21 mouse cellular contexts compared by ENCODE assay signal in genomic region chr12:103117517-103118193, GRCm38 (mm10).
DNase-seq lines count a peak whose midpoint lies in the region; ATAC-seq and TF ChIP-seq lines count a peak whose summit lies in the region.
"Had no signal": no experiment of that assay in that cellular context is flagged by ENCODE, and none has a peak within 500 bp of the region (broad histone marks: within the 10 kb centered on the region; RNA-seq: fewer than 3 reads in every experiment).

No protein-coding gene starts in this region.

- no peaks in the 10 kb centered on the region for H3K4me1 ChIP-seq in lung, embryonic 14.5 days (ENCODE audit: insufficient read depth)
- H3K4me1 ChIP-seq: embryonic facial prominence, embryonic 10.5 days; heart, embryonic 15.5 days; limb, embryonic 15.5 days; liver, embryonic 15.5 days; megakaryocyte, embryonic 14.5 days; stomach, embryonic 15.5 days had no signal

- TF ChIP-seq CTCF in lung, embryonic 14.5 days (IDR thresholded peaks at IDR 0.05; ENCODE audit: low read depth) = no peak

- ATAC-seq in lung, embryonic 14.5 days (ENCODE audit: insufficient read depth) = peak; percentile 85
- ATAC-seq: forebrain, embryonic 13.5 days; midbrain, embryonic 16.5 days had no signal

- no peaks in the 10 kb centered on the region for H3K27me3 ChIP-seq in lung, embryonic 14.5 days (ENCODE audit: insufficient read depth, low read length)
- H3K27me3 ChIP-seq: forebrain, embryonic 13.5 days; heart, embryonic 15.5 days; limb, embryonic 15.5 days; liver, embryonic 15.5 days; megakaryocyte, embryonic 14.5 days; neural tube, embryonic 15.5 days; stomach, embryonic 15.5 days had no signal

- H3K27ac ChIP-seq in lung, embryonic 14.5 days (ENCODE audit: low read depth) = no peak overlapping the region
- H3K27ac ChIP-seq: embryonic facial prominence, embryonic 10.5 days; forebrain, embryonic 13.5 days; heart, embryonic 15.5 days; limb, embryonic 15.5 days; liver, embryonic 15.5 days; neural tube, embryonic 15.5 days; stomach, embryonic 15.5 days had no signal

- peak; percentile 27 for DNase-seq in kidney, adult 11 months
- no peak for DNase-seq in kidney, postnatal 25 days
- DNase-seq in lung, embryonic 14.5 days = peak; percentile 70
- DNase-seq in lung, adult 18-20 months = no peak
- peak; percentile 14 to 27 for DNase-seq in kidney, postnatal 4 days
- peak; percentile 9 for DNase-seq in lung, postnatal 36 days
- no peak for DNase-seq in Muller cell, postnatal 12 days (ENCODE audit: inconsistent ontology term)
- DNase-seq: B cell, adult 2 months; cerebellum, adult 9-10 months; gastrocnemius, postnatal 14 days; heart, adult 18-20 months; thymus, adult 2 months had no signal

- no peak overlapping the region for H3K4me2 ChIP-seq in lung, embryonic 14.5 days
- H3K4me2 ChIP-seq: forebrain, embryonic 13.5 days; heart, embryonic 15.5 days; limb, embryonic 15.5 days; liver, embryonic 15.5 days; neural tube, embryonic 15.5 days; stomach, embryonic 15.5 days had no signal

- no peaks in the 10 kb centered on the region for H3K9me3 ChIP-seq in lung, embryonic 14.5 days (ENCODE audit: low read depth, low read length)
- H3K9me3 ChIP-seq: embryonic facial prominence, embryonic 10.5 days; forebrain, embryonic 13.5 days; heart, embryonic 15.5 days; limb, embryonic 15.5 days; liver, embryonic 15.5 days; megakaryocyte, embryonic 14.5 days; neural tube, embryonic 15.5 days; stomach, embryonic 15.5 days had no signal

- no peaks in the 10 kb centered on the region for H3K36me3 ChIP-seq in lung, embryonic 14.5 days (ENCODE audit: insufficient read depth)
- H3K36me3 ChIP-seq: embryonic facial prominence, embryonic 10.5 days; heart, embryonic 15.5 days; limb, embryonic 15.5 days; liver, embryonic 15.5 days; stomach, embryonic 15.5 days had no signal

- H3K9ac ChIP-seq in lung, embryonic 14.5 days = no peak overlapping the region
- H3K9ac ChIP-seq: forebrain, embryonic 13.5 days; heart, embryonic 15.5 days; limb, embryonic 15.5 days; liver, embryonic 15.5 days; neural tube, embryonic 15.5 days; stomach, embryonic 15.5 days had no signal

- WGBS in lung, embryonic 14.5 days = 49% methylated on average over 10 of the region's 10 CpGs

- H3K4me3 ChIP-seq in lung, embryonic 14.5 days (ENCODE audit: low read depth, low read length) = no peak overlapping the region
- H3K4me3 ChIP-seq: embryonic facial prominence, embryonic 10.5 days; forebrain, embryonic 13.5 days; heart, embryonic 15.5 days; limb, embryonic 15.5 days; liver, embryonic 15.5 days; megakaryocyte, embryonic 14.5 days; neural tube, embryonic 15.5 days; stomach, embryonic 15.5 days had no signal

Comparison
In these comparisons a context has a peak if more than half of its experiments do, and no peak if none do; other contexts are left out.
1. DNase-seq: peak in kidney, adult 11 months (single experiment), lung, embryonic 14.5 days (single experiment), kidney, postnatal 4 days (2 of 2) and lung, postnatal 36 days (single experiment); none in kidney, postnatal 25 days (0 of 2), lung, adult 18-20 months (0 of 2) and Muller cell, postnatal 12 days (single experiment).